Mouse (Mus musculus): ENCODE data around the gene Akr1b3. TPM values are rescaled to one million over a fixed set of nuclear protein-coding genes. Genes with fewer than 3 reads are reported as not detected.

Gene Akr1b3
- polyA plus RNA-seq, 1 experiment from 2014 or later, result 33.7 TPM

Other genes with a start within 250 kb of the Akr1b3 start
- 20.1 and 20.4 TPM in 2 replicates for gene Slc35b4, start 140.4 kb downstream of the Akr1b3 start, polyA plus RNA-seq (2015; fragmentation: Nextera tagmentation; extraction: Ambion mirVana)
- gene Akr1b8, start 36.6 kb upstream of the Akr1b3 start, polyA plus RNA-seq (2015; fragmentation: Nextera tagmentation; extraction: Ambion mirVana), result 4.9 and 5.4 TPM in 2 replicates
- 5.5 and 6.0 TPM in 2 replicates for gene Akr1b10, start 66.7 kb upstream of the Akr1b3 start, polyA plus RNA-seq (2015; fragmentation: Nextera tagmentation; extraction: Ambion mirVana)
- 18.6 and 27.7 TPM in 2 replicates for gene Akr1b7, start 94.9 kb upstream of the Akr1b3 start, polyA plus RNA-seq (2015; fragmentation: Nextera tagmentation; extraction: Ambion mirVana)
- 223 TPM in 2 replicates for gene Bpgm, start 158.7 kb upstream of the Akr1b3 start, polyA plus RNA-seq (2015; fragmentation: Nextera tagmentation; extraction: Ambion mirVana)